Mouse (Mus musculus) liver, adult 2 months (tissue): ENCODE measurements at regions not wholly inside any gene's neighbourhood (a gene's known extent, or its start where the extent isn't known, plus 50 kb on each side); places are given as distances from the start of the nearest gene placed in this dataset.

Experiments used
- CTCF ChIP-seq: fragments of 200-500 bp; IDR thresholded peaks from 2 replicates; pipeline ENCODE4 v1.5.1; 2011; ENCODE audit warnings: low read depth, low read length, control low read depth
- POLR2A ChIP-seq: fragments of 200-500 bp; IDR thresholded peaks from 2 replicates; pipeline ENCODE4 v1.6.1; 2011; ENCODE audit warnings: low read length, control low read depth; ENCODE audit not compliant: insufficient read depth; ENCODE audit errors: extremely low read depth

DNA sequence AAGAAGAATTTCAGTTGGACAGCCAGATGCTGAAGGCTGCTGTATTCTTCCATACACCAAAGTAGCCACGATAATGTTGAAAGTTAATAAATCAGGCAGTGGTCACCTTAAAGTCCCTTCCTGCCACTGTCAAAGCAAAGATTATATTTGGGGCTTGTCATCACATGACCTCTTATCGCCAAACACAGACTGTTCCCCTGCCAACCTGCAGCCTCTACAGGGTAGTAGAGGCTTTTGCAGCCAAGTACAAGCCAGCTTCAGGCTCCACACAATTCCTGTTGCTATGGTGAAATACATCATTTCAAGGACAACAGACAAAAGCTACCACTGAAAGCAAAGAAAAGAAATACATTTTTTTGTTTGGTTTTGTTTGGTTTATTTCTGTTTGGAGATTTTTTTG, 93.5 kb upstream of the Fgf16 start:
- no peak for TF ChIP-seq CTCF
- no peak for TF ChIP-seq POLR2A
